Mouse (Mus musculus) bone marrow macrophage, adult 2 months (primary cell): Measurements from ENCODE around the gene Ankrd13b.

Experiments used
- CTCF ChIP-seq: IDR thresholded peaks from 2 replicates; pipeline ENCODE4 v1.5.1; 2012; ENCODE audit warnings: low read depth, mild to moderate bottlenecking, low read length, moderate library complexity
- POLR2A ChIP-seq: IDR thresholded peaks from 2 replicates; pipeline ENCODE4 v1.6.1; 2012; ENCODE audit warnings: mild to moderate bottlenecking, low read depth, low read length, borderline replicate concordance

DNA sequence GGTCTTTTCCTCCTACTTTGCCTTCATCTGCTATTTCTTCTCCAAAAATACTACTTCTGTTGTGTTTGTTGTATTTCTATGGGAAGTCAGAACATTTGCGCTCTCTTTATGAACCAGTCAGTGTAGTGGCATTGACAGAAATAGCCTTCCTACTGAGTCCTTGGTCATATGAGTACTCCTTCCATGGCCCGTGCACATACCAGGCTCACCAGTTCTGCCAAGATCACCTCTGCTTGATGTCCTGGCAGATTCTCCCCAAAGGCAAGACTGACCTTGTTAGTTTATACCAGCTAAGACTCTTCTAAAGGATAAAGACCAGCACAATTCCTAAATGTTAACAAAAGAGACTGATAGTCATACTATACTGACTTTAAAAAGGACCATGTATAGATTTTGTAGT lies 37.8 kb downstream of the Ankrd13b start:
- no peak for TF ChIP-seq CTCF
- no peak for TF ChIP-seq POLR2A
